Mouse (Mus musculus) liver, embryonic 15.5 days (tissue): ENCODE results near the gene Sptlc2. TPM values are rescaled to one million over a fixed set of nuclear protein-coding genes. Genes with fewer than 3 reads are reported as not detected.

Experiments
- ATAC-seq: fragments of 200-750 bp; cut with Nextera tagmentation; 2 replicates; pipeline ENCODE4 v1.8.0; 2017; ENCODE audit warnings: moderate number of reproducible peaks, mild to moderate bottlenecking, moderate library complexity; ENCODE audit not compliant: insufficient read depth
- H3K27ac ChIP-seq: fragments of 300-500 bp; sonication (generic); replicated peaks from 2 replicates; pipeline ENCODE4 v1.5.1; 2015; ENCODE audit warnings: mild to moderate bottlenecking, inconsistent platforms
- H3K27me3 ChIP-seq: fragments of 300-500 bp; sonication (generic); 2 replicates; pipeline ENCODE4 v1.6.1; 2015; ENCODE audit warnings: mild to moderate bottlenecking, inconsistent platforms
- H3K36me3 ChIP-seq: fragments of 300-500 bp; sonication (generic); replicated peaks from 2 replicates; pipeline ENCODE4 v1.6.1; 2015; ENCODE audit warnings: moderate library complexity, mild to moderate bottlenecking, inconsistent platforms
- H3K4me1 ChIP-seq: fragments of 300-500 bp; sonication (generic); replicated peaks from 2 replicates; pipeline ENCODE4 v1.6.1; 2015; ENCODE audit warnings: inconsistent platforms
- H3K4me2 ChIP-seq: fragments of 300-500 bp; sonication (generic); 2 replicates; pipeline ENCODE4 v1.6.1; 2015; ENCODE audit warnings: moderate library complexity, mild to moderate bottlenecking, inconsistent platforms
- H3K4me3 ChIP-seq: fragments of 300-500 bp; sonication (generic); replicated peaks from 2 replicates; pipeline ENCODE4 v1.5.1; 2015; ENCODE audit warnings: mild to moderate bottlenecking, inconsistent platforms
- H3K9ac ChIP-seq: fragments of 300-500 bp; sonication (generic); 2 replicates; pipeline ENCODE4 v1.6.1; 2015; ENCODE audit warnings: moderate library complexity, mild to moderate bottlenecking, inconsistent platforms
- H3K9me3 ChIP-seq: fragments of 300-500 bp; sonication (generic); replicated peaks from 2 replicates; pipeline ENCODE4 v1.6.1; 2016; ENCODE audit warnings: inconsistent platforms
- WGBS: fragments of 180-500 bp; shearing (Covaris S2); methylation state at CpG from one replicate; pipeline ENCODE4 v1.1.7; 2015; ENCODE audit warnings: mixed read lengths; ENCODE audit not compliant: insufficient replicate concordance; 5-methylcytosine and 5-hydroxymethylcytosine counted together
- polyA plus RNA-seq: library from polyadenylated mRNA; unstranded; fragments of >200 nt; fragmentation: Nextera tagmentation; extraction: Ambion mirVana; gene quantifications from 2 replicates; pipeline ENCODE4 v1.2.1, GENCODE M21; 2015

Sptlc2 gene
- polyA plus RNA-seq, 1 experiment from 2014 or later = 25.9 TPM

GRCm38 (mm10) chr12:87369319-87369718, 18.8 kb downstream of the Sptlc2 start:
- 64% methylated on average over 2 of the region's 2 CpGs for WGBS
- Histone ChIP-seq H3K4me1 (no peaks in the 10 kb centered on the region), H3K9me3 (no peaks in the 10 kb centered on the region), H3K9ac (no peak overlapping the region), H3K27me3 (no peaks in the 10 kb centered on the region), H3K4me3 (no peak overlapping the region), H3K4me2 (no peak overlapping the region), H3K27ac (no peak overlapping the region), H3K36me3 (peaks cover 18% of the 10 kb centered on the region; the same call in 1 of the 2 replicates)
- ATAC-seq = no peak

- H3K4me1 ChIP-seq = peaks cover 6% of the 10 kb centered on the region; the same call in 1 of the 2 replicates
- H3K9ac ChIP-seq = no peak overlapping the region
- H3K9me3 ChIP-seq = no peaks in the 10 kb centered on the region
- H3K4me3 ChIP-seq = no peak overlapping the region
- no peaks in the 10 kb centered on the region for H3K27me3 ChIP-seq
- peaks cover 18% of the 10 kb centered on the region; the same call in 1 of the 2 replicates for H3K36me3 ChIP-seq
- ATAC-seq = no peak
- H3K4me2 ChIP-seq = no peak overlapping the region
- H3K27ac ChIP-seq = no peak overlapping the region
Measured at GRCm38 (mm10) chr12:87368092-87368491, 20.1 kb downstream of the Sptlc2 start.

- Histone ChIP-seq H3K4me3 (no peak overlapping the region), H3K36me3 (peaks cover 18% of the 10 kb centered on the region; the same call in 1 of the 2 replicates), H3K27me3 (no peaks in the 10 kb centered on the region), H3K4me1 (peaks cover 7% of the 10 kb centered on the region; the same call in 1 of the 2 replicates), H3K4me2 (no peak overlapping the region), H3K9me3 (no peaks in the 10 kb centered on the region), H3K27ac (no peak overlapping the region), H3K9ac (no peak overlapping the region)
- 77% methylated on average over 9 of the region's 9 CpGs for WGBS
- ATAC-seq = no peak
Measured at GRCm38 (mm10) chr12:87365676-87366075, 22.5 kb downstream of the Sptlc2 start.

GRCm38 (mm10) chr12:87362111-87362510, 26.0 kb downstream of the Sptlc2 start:
- peaks cover 7% of the 10 kb centered on the region; the same call in 1 of the 2 replicates for H3K4me1 ChIP-seq
- no peak overlapping the region for H3K4me2 ChIP-seq
- no peaks in the 10 kb centered on the region for H3K9me3 ChIP-seq
- WGBS = 67% methylated on average over 3 of the region's 3 CpGs
- ATAC-seq = no peak
- no peak overlapping the region for H3K9ac ChIP-seq
- H3K27me3 ChIP-seq = no peaks in the 10 kb centered on the region
- no peak overlapping the region for H3K27ac ChIP-seq
- H3K4me3 ChIP-seq = no peak overlapping the region
- H3K36me3 ChIP-seq = 0 out of 2 replicates have a peak, but pooled peaks cover 7% of the 10 kb centered on the region

- Histone ChIP-seq H3K4me2 (no peak overlapping the region), H3K27me3 (no peaks in the 10 kb centered on the region), H3K4me3 (no peak overlapping the region), H3K9ac (no peak overlapping the region), H3K9me3 (no peaks in the 10 kb centered on the region), H3K4me1 (peaks cover 4% of the 10 kb centered on the region; the same call in 1 of the 2 replicates), H3K27ac (no peak overlapping the region), H3K36me3 (peaks cover 12% of the 10 kb centered on the region)
- 63% methylated on average over 2 of the region's 2 CpGs for WGBS
- ATAC-seq = no peak
Measured at GRCm38 (mm10) chr12:87348029-87348428, 40.1 kb downstream of the Sptlc2 start.

- no peak for ATAC-seq
- Histone ChIP-seq H3K27ac (no peak overlapping the region), H3K36me3 (peaks cover 12% of the 10 kb centered on the region), H3K4me2 (no peak overlapping the region), H3K9me3 (no peaks in the 10 kb centered on the region), H3K4me3 (no peak overlapping the region), H3K9ac (no peak overlapping the region), H3K4me1 (peaks cover 4% of the 10 kb centered on the region; the same call in 1 of the 2 replicates), H3K27me3 (no peaks in the 10 kb centered on the region)
- 79% methylated on average over 2 of the region's 2 CpGs for whole genome bisulfite sequencing
Measured at GRCm38 (mm10) chr12:87347511-87347910, 40.6 kb downstream of the Sptlc2 start.

- Histone ChIP-seq H3K9me3 (no peaks in the 10 kb centered on the region), H3K27me3 (no peaks in the 10 kb centered on the region), H3K9ac (no peak overlapping the region), H3K4me3 (no peak overlapping the region), H3K27ac (no peak overlapping the region), H3K4me1 (peaks cover 4% of the 10 kb centered on the region; the same call in 1 of the 2 replicates), H3K4me2 (no peak overlapping the region), H3K36me3 (peaks cover 18% of the 10 kb centered on the region)
- peak; percentile 51 for ATAC-seq
Measured at GRCm38 (mm10) chr12:87343084-87343605, 45.0 kb downstream of the Sptlc2 start.

GRCm38 (mm10) chr12:87338082-87338481, 50.1 kb downstream of the Sptlc2 start:
- H3K4me2 ChIP-seq = no peak overlapping the region
- H3K4me3 ChIP-seq = no peak overlapping the region
- H3K27me3 ChIP-seq = no peaks in the 10 kb centered on the region
- no peak overlapping the region for H3K27ac ChIP-seq
- WGBS = 72% methylated on average over 4 of the region's 4 CpGs
- no peak overlapping the region for H3K9ac ChIP-seq
- ATAC-seq = no peak
- no peaks in the 10 kb centered on the region for H3K9me3 ChIP-seq
- H3K36me3 ChIP-seq = peaks cover 6% of the 10 kb centered on the region; the same call in 1 of the 2 replicates
- no peaks in the 10 kb centered on the region for H3K4me1 ChIP-seq

- ATAC-seq = no peak
- no peaks in the 10 kb centered on the region for H3K36me3 ChIP-seq
- no peak overlapping the region for H3K4me2 ChIP-seq
- H3K4me3 ChIP-seq = no peak overlapping the region
- 25% methylated on average over 2 of the region's 2 CpGs for WGBS
- no peaks in the 10 kb centered on the region for H3K4me1 ChIP-seq
- no peaks in the 10 kb centered on the region for H3K9me3 ChIP-seq
- no peak overlapping the region for H3K9ac ChIP-seq
- H3K27me3 ChIP-seq = no peaks in the 10 kb centered on the region
- no peak overlapping the region for H3K27ac ChIP-seq
Measured at GRCm38 (mm10) chr12:87334886-87335285, 53.3 kb downstream of the Sptlc2 start.

- Histone ChIP-seq H3K4me3 (no peak overlapping the region), H3K27me3 (no peaks in the 10 kb centered on the region), H3K36me3 (0 out of 2 replicates have a peak, but pooled peaks cover 5% of the 10 kb centered on the region), H3K9me3 (no peaks in the 10 kb centered on the region), H3K4me1 (no peaks in the 10 kb centered on the region), H3K9ac (no peak overlapping the region), H3K4me2 (no peak overlapping the region), H3K27ac (no peak overlapping the region)
- no peak for ATAC-seq
Measured at GRCm38 (mm10) chr12:87333794-87334193, 54.4 kb downstream of the Sptlc2 start.

- Histone ChIP-seq H3K9me3 (no peaks in the 10 kb centered on the region), H3K27ac (no peak overlapping the region), H3K9ac (no peak overlapping the region), H3K4me1 (peaks cover 4% of the 10 kb centered on the region; the same call in 1 of the 2 replicates), H3K4me3 (no peak overlapping the region), H3K4me2 (no peak overlapping the region), H3K27me3 (no peaks in the 10 kb centered on the region), H3K36me3 (0 out of 2 replicates have a peak, but pooled peaks cover 5% of the 10 kb centered on the region)
- WGBS = 61% methylated on average over 4 of the region's 4 CpGs
- no peak for ATAC-seq
Measured at GRCm38 (mm10) chr12:87332511-87332910, 55.6 kb downstream of the Sptlc2 start.

GRCm38 (mm10) chr12:87331908-87332307, 56.2 kb downstream of the Sptlc2 start:
- Histone ChIP-seq H3K4me1 (peaks cover 6% of the 10 kb centered on the region; the same call in 1 of the 2 replicates), H3K4me3 (no peak overlapping the region), H3K9me3 (no peaks in the 10 kb centered on the region), H3K9ac (no peak overlapping the region), H3K27me3 (no peaks in the 10 kb centered on the region), H3K4me2 (no peak overlapping the region), H3K27ac (no peak overlapping the region), H3K36me3 (0 out of 2 replicates have a peak, but pooled peaks cover 5% of the 10 kb centered on the region)
- ATAC-seq = no peak
- WGBS = 26% methylated on average over 5 of the region's 5 CpGs
